Mouse (Mus musculus): Measurements from ENCODE around the gene Wnt11.
A peak's percentile ranks its signal among the peaks of the same experiment; 100 is the strongest.

Wnt11 gene

GRCm38 (mm10) chr7:98828876-98829275 lies 6.0 kb upstream of the Wnt11 start:
- peak in 1 of 2 experiments; percentile 20 for DNase-seq (ENCODE audit: low spot score in 2 of 2)

DNA sequence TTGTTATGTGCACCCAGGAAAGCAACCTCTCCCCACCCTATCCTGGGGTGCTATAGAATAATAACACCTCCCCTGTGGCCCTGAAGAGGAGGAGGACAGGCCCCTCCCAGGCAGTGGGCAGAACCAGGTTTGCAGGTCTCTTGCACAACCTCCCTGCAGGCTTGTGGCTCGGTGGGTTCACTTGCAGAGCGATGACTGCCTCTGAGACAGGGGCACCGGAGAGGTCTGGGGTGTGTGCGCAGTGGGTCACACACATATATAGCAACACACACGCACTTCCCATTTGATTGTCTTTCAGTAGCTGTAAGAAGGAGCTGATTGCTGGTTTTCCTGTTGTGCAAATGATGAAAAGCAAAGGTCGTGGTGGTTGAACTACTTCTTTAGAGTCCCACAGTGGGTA lies 3.6 kb upstream of the Wnt11 start:
- no peak for DNase-seq (ENCODE audit: low spot score in 2 of 2)

GRCm38 (mm10) chr7:98835519-98836441 lies 868 bp downstream of the Wnt11 start:
- no peak for DNase-seq (ENCODE audit: low spot score in 2 of 2)

GRCm38 (mm10) chr7:98836646-98837045 lies 1.7 kb downstream of the Wnt11 start:
- DNase-seq (ENCODE audit: low spot score in 2 of 2): no peak

GRCm38 (mm10) chr7:98837901-98838300 lies 3.0 kb downstream of the Wnt11 start:
- DNase-seq (ENCODE audit: low spot score in 2 of 2): peak; percentile 52 to 55

GRCm38 (mm10) chr7:98838729-98839141 lies 3.8 kb downstream of the Wnt11 start:
- no peak for DNase-seq (ENCODE audit: low spot score in 2 of 2)

DNA sequence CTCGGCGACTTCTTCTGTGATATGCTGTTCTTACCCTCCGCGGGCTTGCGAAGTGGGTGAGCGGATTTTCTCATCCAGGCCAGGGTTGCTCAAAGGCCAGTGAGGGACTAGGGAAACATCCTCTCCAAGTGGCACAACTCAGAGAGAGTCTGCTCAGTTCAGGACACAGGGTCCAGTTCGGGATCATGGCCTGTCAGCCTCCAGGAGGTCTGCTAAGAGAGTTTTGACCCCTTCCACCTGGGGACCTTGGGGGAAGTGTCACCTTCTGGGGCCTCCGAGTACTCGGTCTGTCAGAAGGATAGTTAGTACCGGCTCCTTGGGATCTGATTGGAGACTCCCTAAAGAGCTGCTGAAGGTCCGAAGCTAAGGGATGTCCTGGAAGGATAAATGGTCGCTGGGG lies 4.4 kb downstream of the Wnt11 start:
- no peak for DNase-seq (ENCODE audit: low spot score in 2 of 2)

DNA sequence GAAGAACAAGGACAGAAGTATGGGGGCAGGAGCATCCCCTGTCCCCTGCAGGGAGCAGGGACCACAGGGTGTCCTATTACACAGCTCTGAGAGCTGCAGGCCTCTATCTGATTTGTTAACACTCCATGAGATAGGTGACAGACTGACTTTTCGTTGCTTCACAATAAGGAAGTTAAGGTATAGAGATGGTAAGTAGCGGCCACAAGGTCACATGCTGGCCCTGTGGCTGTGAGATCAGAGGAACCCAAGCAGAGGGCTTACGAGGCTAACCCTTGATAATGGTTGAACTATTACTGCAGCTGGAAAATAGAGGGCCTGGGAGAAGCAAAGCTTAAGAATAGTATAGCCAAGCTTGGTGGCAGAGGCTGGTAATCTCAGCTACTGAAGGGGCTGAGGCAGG lies 5.9 kb downstream of the Wnt11 start:
- DNase-seq (ENCODE audit: low spot score in 2 of 2): no peak

GRCm38 (mm10) chr7:98841802-98842201 lies 6.9 kb downstream of the Wnt11 start:
- no peak for DNase-seq (ENCODE audit: low spot score in 2 of 2)

- DNase-seq (ENCODE audit: low spot score in 2 of 2): no peak
Measured at GRCm38 (mm10) chr7:98842997-98843396, 8.1 kb downstream of the Wnt11 start.

- DNase-seq (ENCODE audit: low spot score in 2 of 2): no peak
Measured at GRCm38 (mm10) chr7:98843649-98844048, 8.7 kb downstream of the Wnt11 start.

GRCm38 (mm10) chr7:98848899-98849640 lies 14.2 kb downstream of the Wnt11 start:
- no peak for DNase-seq (ENCODE audit: low spot score in 2 of 2)

GRCm38 (mm10) chr7:98850388-98850787 lies 15.5 kb downstream of the Wnt11 start:
- DNase-seq (ENCODE audit: low spot score in 2 of 2): no peak

DNA sequence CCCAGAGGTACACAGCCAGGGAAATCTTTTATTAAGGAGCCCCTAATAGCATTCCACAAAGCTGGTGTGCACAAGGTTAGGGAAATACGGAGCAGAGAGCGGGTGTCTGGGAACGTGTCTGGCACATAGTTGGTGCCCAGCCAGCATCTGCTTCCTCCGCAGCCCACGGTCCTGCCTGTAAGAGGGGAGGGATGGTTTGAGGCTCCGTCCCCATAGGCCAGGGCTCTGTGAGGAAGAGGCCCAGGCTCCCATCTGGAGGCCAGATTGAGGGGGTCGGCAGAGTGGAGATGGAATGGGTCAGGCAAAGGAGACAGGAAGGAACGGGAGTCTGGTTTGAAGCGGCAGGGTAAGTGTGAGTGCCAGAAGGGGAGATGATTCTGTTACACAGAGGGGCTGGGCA lies 16.3 kb downstream of the Wnt11 start:
- DNase-seq (ENCODE audit: low spot score in 2 of 2): no peak

- DNase-seq (ENCODE audit: low spot score in 2 of 2): no peak
Measured at GRCm38 (mm10) chr7:98852950-98853650, 18.2 kb downstream of the Wnt11 start.

DNA sequence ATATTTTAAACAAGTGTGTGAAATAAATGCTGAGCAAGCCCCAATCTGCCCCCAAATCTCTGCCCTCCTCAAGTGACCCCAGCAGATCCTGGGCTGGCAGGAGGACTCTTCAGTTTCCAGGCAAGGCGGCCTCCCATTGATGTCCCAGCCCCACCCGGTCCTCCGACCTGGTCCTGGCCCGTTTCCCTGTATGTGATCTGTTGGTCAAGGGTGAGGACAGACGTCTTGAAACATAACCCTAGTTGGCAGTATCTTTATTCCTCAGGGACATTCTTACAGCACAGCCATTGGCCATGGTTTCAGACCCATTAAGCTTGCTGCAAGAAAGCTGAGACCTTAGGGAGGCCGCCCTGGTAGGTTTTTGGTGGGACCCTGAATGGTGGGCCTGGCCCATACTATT lies 18.9 kb downstream of the Wnt11 start:
- DNase-seq (ENCODE audit: low spot score in 2 of 2): no peak

DNA sequence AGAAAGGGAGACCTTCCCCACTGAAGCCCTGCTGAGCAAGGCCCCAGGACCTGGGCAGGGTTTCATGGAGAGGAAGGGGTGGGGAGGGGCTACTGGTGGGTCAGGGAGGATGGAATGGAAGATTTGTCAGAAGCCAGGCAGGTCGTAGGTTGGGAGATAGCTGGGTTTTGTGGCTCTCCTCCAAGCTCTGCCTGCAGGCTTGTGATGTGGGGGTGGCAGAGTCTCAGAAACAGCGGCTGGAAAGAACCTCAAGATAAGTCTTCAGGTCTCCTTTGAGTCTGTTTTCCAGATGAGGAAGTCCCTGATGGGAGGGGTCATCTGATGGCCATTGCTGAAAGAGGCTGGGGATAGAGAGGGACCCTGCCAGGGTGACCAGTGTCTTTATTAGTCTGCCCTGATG lies 20.5 kb downstream of the Wnt11 start:
- no peak for DNase-seq (ENCODE audit: low spot score in 2 of 2)

DNA sequence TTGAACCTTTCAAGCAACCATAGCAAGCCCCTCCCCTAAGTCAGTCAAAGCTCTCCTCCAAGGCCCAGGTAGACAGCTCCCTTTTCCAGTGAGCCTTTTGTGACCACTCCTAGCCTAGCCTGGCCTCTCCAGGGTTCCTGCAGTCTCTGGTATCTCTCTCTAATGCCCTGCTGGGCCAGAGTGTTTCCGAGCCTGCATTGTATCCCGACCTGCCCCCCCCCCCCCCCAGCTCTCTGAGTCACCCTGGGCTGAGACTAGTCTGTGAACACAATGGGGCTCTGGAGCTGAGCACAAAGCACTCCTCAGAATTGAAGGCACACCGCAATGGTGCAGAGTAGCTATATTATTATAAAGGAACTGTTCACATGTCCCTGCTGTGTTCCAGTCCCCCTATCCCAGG lies 21.2 kb downstream of the Wnt11 start:
- no peak for DNase-seq (ENCODE audit: low spot score in 2 of 2)

DNA sequence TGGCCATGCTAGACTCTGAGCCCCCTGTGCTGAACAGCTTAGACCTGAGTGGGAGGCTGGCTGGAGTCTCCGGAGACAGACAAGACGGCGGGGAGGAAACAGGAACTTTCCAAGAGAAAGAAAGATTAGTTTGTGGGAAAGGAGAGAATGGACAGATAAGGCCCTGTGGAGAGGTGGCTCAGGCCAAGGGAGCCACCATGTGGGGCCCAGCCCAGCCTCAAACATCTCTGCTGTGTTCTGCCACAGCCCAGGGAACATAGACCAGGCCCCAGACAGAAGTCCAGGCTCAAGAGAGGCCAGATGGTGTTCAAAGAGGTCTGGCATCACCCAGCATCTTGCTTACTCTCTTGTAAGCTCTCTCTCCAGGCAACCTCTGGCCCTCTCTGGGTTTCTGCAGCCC lies 22.2 kb downstream of the Wnt11 start:
- DNase-seq (ENCODE audit: low spot score in 2 of 2): no peak

- no peak for DNase-seq (ENCODE audit: low spot score in 2 of 2)
Measured at GRCm38 (mm10) chr7:98861002-98861401, 26.1 kb downstream of the Wnt11 start.

DNA sequence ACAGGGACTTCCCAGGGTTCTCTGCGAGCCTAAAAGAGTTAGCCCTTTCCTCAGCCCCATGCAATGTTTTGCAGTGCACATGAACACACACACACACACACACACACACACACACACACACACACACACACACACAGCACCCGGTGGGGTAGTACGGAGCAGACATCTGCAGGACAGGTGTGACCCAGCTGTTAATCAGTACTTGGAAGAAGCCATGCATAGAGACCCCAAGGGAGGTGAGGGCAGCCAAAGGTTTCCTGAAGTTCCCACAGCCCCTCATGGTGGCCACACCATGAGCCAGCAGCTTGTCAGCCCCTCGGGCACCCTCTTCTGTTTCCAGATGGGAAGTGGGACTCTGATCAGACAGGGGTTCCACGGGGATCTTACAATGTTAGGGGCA lies 28.1 kb downstream of the Wnt11 start:
- DNase-seq (ENCODE audit: low spot score in 2 of 2): no peak

- no peak for DNase-seq (ENCODE audit: low spot score in 2 of 2)
Measured at GRCm38 (mm10) chr7:98863969-98864718, 29.2 kb downstream of the Wnt11 start.
